Mouse (Mus musculus) heart, postnatal 0 days (tissue): ENCODE measurements around the gene Smim20.

ENCODE experiments used
- CTCF ChIP-seq: IDR thresholded peaks from 2 replicates; pipeline ENCODE4 v1.5.1; 2016; ENCODE audit warnings: antibody characterized with exemption, control low read depth, low read depth
- EP300 ChIP-seq: IDR thresholded peaks from 2 replicates; pipeline ENCODE4 v1.6.1; 2016; ENCODE audit warnings: antibody characterized with exemption, low read depth

DNA sequence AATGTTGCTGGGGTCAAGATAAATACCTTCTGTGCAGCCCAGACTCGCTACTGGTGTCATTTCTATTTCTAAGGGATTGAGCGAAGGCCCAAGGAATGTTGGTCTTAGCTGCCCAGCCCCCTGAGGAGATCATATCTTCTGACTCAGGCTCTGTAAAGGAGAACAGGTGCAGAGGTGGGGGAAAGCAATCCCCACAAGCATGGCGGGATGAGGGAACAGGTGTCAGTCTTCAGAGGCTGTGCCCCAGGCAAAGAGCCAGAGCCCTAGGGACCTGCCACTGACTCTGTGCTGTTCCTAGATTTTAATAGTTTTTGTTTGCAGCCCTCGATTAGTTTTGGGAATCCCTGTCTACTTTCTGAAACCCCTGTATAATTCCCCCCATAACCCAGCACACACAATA lies 702 bp upstream of the Smim20 start:
- no peak for TF ChIP-seq CTCF
- no peak for TF ChIP-seq EP300
